Mouse (Mus musculus) frontal cortex, postnatal 36 days (tissue): ENCODE results near the gene Tmc5.

ENCODE experiments used
- DNase-seq, 2 experiments: peaks; one replicate each; pipeline ENCODE4 v3.0.0; 2022; ENCODE audit warnings: low spot score in 2 of 2

Gene Tmc5

DNA sequence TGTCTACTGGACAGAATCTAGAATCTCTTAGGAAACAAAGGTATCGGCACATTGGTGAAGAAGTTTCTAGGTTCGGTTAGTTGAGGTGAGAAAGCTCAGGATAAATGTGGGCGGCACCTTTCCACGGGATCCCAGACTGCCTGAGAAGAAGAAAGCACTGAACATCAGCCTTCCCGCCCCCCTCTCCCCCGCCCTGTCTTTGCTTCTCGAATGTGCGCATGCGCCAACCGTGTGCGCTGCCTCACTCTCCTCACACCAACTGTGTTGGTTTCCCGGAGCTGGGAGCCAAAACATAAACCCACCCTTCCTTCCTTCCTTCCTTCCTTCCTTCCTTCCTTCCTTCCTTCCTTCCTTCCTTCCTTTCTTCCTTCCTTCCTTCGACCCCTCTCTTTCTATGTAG is 13.6 kb downstream of the Tmc5 start:
- no peak for DNase-seq

DNA sequence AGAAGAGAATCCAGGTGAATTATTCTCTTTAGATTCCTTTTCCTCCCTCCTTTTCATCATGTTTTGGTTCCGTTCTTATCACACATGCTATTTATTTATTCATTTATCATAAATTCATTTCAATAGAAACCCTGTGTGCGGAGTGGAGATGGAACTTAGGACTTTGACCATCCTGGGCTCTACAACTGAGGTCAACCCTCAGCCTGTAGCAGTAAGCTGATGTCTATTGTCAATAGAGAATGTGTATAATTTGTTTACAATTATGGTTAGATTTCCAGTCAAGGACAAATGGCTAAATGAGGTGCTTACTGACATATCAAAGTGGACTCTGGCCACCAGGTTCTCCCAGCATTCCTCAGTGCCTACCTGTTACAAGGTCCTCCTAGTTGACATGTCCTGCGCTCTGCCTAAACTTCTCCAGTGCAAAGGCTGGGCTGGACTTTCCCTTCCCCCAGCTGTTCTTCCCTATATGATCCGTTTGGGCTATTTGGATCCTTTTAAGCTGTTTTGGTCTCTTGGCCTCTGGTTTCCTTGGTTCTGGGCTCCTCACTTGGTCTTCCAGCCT is 14.2 kb downstream of the Tmc5 start:
- no peak for DNase-seq

DNA sequence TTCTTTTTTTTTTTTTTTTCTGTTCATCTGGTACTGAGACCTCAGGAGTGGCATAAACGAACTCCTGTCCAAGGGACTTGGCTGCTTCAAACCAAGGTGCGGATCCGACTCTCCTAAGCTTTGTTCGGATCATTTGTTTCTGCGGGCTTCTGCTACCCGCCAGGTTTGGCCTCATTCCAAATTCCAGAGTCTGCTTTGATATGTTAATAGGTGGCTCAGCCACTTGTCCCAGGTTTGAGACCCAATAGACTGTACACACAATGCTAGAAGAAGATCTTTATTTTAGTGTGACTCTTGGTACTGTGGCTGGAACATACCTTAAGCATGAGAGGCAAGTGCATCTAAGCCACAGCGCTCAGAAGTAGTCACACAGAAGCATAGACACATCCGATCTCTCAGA is 14.8 kb downstream of the Tmc5 start:
- no peak for DNase-seq

DNA sequence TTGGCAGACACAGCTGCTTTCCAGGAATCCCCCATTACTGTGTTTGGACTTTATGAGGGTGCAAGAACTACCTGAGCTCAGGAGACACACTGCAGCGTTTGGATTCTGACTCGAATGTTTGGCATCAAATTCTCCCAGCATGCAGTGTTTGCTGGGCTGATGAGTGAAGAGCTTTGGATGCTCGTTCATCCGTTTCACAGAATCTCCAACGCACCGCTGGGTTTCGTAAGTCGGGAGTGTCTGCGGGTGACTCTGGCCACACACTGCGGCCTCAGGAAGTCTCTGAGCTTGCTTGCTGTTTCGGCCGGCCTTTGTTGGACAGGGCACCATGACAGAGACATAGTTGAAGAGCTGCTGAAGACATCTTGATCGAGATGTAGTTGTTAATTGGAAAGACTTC is 17.0 kb downstream of the Tmc5 start:
- DNase-seq: no peak

DNA sequence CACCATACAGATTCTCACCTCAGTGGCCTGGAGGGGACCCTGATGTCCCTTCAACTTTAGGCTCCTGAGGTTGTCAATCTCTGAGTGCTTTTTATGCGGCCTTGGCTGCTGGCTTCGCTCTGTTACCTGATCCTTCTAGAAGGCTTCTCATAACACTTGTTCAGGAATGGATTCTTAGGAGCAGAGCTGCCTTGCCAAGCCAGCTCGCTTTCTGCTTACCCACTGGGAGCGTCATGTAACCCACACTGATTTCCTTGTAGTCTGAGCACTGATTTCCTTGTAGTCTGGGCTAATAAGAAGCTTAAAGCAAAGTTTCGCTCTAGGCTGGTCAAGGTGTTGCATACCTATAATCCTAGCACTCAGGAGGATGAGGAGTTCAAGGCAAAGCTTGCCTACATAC is 21.0 kb downstream of the Tmc5 start:
- no peak for DNase-seq

DNA sequence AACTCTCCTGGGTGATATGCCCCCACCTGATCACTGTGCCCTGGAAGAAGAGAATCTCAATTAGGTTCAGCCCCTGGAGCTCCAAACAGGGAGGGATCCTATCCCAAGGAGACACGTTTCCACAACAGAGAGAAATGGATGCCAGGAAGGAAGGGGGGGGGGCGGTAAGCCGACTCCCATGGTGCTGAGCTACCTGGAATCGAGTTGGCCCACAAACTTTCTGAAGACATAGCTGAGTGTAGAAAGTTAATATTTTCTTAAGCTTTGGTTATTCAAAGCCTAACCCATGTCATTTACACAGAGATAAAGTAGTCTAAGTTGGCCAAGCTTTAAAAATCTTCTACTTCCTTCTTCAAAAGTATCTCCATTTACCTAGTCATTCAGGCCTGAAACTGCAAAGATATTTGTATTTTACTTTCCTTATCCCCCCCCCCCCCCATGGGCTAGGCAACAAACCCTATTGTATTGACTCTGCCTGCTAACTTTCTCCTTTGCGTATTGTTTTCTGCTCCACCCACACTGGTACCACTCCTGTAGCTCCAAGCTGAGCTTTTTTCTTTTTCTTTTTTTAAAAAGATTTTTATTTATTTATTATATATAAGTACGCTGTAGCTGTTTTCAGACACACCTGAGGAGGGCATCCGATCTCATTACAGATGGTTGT is 23.3 kb downstream of the Tmc5 start:
- no peak for DNase-seq

DNA sequence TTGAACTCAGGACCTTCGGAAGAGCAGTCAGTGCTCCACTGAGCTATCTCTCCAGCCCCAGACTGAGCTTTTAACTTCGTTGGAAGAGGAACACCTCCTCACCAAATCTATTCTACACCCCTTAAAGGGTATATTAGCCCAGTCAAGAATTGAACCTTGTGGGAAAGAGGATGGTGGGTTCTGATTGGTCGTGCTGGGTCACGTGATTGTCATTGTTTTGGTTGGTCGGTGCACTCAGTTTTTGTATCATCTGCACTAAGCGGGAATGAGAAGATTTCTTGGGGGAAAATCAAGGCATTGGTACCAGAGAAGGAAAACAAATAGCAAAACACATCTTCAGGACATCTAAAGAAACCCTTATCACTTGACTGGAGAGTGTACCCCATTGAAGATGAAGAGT is 24.0 kb downstream of the Tmc5 start:
- no peak for DNase-seq

DNA sequence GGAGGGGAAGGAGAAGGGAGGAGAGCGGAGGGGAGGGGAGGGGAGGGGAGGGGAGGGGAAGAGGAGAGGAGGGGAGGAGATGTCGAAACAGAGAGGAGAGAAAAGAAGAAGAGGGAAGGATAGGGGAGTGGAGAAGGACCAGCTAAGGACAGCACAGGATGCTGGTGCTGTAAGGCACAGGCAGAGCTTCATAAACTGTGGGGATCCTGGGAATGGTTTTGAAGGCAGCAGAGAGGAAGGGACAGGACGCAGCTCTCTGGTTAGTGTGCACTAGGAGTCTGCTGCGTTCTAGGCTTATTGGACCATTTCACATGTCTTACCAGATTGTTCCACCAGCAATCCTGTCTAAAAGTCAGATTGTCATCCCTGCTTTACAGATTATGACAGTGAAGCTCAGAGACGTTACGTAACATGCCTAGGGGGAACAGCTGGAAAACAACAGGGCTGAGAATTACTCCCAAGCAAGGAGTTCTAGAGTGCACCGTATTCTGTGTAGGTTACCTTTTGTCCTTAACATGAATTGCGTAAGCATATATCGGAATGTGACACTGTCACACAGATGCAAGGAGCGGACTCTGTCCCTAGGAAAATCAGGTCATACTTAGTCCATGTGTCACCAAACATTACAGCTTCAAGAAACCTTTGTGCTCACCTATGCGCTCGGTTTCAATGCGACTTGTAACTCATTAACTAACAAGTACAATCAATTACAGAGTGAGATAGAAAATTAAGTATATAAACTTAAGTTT is 30.6 kb downstream of the Tmc5 start:
- no peak for DNase-seq

DNA sequence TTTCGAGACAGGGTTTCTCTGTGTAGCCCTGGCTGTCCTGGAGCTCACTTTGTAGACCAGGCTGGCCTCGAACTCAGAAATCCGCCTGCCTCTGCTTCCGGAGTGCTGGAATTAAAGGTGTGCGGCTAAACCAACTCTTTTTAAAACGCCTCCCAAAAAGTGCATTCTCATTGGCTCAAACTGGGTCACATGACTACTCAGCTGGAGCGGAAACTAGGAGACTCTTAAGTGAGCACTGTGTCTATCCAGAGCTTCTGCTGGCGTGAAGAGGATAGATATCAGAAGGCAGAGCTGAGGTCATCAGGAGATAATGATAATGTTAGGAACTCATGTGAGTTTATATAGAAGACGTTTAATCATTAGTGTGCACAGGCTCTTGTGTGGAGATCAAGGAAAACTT is 36.0 kb downstream of the Tmc5 start:
- no peak for DNase-seq

DNA sequence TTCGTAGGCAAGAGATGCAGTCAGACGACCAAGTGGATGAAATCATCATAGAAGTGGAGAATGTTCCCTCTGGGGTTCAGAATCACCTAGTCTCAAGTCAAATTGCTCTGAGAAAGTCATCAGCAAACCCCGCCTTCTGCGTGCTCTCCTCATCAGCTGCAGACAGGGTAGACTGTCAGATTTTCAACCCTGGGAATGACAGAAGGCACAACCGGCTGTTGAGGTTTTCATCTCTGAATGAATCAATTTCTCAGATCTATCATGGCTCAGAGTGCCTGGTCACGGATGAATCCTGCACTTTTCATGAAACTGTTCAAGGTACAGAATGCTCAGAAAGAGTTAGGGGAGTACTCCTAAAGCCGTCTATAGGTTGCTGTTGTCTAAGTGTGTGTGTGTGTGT is 36.9 kb downstream of the Tmc5 start:
- no peak for DNase-seq

DNA sequence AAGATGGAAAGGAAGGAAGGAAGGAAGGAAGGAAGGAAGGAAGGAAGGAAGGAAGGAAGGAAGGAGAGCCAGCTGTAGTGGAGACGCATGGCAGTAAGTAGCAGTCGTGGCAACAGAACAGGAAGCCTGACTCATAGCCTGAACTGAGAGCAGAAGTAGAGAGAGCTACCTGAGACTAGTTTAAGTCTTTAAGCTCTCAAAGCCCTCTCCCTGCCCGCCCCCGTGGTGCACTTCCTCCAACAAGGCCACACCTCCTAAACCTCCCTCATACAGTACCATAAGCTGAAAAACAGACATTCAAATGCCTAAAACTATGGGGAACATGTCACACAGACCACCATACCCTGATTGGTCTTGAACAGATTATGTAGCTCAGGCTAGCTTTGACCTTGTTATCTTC is 40.4 kb downstream of the Tmc5 start:
- DNase-seq: no peak

DNA sequence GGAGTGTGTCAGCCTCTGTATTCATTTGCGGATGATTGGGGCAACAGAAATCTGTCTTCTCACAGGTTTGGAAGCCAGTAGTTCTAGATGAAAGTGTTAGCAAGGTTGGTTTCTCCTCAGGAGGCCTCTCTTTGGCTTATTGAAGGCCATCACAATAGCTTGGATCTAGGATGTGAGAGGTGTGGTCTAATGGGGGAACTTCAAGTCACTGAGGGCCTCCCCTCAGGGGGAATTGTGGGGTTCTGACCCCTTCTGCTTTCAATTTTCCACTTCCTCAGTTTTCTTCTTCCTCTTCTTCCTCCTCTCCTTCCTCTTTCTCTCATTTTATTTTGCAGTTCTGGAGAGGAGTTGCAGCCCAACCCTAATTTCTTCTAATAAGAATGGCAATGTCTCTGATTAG is 49.1 kb downstream of the Tmc5 start:
- DNase-seq: no peak

DNA sequence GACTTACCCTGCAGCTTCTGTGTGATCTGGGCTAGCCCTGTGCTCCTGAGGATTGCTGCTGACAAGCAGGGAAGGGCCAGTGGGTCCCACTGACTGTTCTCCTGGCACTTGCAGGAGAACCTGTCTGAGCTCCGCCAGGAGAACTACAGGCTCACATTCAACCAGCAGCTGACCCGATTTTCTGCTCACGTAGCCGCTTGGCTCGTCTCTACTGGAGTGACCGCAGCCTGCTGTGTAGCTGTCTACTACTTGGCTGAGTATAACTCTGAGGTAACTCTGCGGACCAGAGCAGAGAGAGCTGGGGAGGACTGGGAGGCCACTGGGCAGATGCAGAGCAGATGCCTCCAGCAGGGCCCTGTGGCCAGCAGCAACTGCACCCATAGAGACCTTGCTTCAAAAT is 52.2 kb downstream of the Tmc5 start:
- DNase-seq: peak in 1 of 2 experiments; percentile 29

DNA sequence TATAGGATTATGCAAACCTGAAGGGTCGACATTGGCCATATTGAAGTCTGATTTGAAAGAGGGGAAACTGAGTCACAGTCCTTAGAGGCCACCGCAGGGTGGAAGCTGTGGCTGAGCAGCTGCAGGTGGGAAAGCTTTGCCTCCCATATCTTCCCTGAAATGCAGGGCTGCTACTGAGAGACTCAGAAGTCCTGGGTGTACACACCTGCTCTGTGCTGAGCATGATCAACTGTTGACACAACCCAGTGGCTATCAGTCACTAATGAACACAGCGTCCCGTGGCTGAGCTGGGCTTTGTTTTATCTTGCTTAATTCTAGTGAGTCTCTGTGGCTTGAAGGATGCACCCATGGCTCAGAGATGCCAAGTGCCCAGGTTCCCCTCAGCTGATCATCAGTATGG is 53.0 kb downstream of the Tmc5 start:
- no peak for DNase-seq

DNA sequence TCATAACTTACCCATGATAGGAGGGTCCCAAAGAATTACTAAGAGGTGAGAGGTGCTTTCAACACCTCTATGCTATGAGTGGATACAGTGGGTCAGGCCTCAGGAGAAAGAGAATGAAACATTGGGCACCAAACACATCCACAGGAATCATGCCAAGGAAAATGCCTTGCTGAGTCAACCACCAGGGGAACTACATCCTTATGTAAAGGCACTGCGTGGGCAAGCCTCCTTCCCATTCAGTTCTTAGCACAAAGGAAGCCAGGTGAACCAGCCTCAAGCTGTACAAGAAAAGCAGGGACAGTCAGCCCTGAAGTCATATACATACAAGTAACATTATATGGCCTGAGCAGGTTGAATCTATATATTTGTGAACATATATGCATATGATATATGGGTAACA is 53.8 kb downstream of the Tmc5 start:
- DNase-seq: peak in 1 of 2 experiments; percentile 20

DNA sequence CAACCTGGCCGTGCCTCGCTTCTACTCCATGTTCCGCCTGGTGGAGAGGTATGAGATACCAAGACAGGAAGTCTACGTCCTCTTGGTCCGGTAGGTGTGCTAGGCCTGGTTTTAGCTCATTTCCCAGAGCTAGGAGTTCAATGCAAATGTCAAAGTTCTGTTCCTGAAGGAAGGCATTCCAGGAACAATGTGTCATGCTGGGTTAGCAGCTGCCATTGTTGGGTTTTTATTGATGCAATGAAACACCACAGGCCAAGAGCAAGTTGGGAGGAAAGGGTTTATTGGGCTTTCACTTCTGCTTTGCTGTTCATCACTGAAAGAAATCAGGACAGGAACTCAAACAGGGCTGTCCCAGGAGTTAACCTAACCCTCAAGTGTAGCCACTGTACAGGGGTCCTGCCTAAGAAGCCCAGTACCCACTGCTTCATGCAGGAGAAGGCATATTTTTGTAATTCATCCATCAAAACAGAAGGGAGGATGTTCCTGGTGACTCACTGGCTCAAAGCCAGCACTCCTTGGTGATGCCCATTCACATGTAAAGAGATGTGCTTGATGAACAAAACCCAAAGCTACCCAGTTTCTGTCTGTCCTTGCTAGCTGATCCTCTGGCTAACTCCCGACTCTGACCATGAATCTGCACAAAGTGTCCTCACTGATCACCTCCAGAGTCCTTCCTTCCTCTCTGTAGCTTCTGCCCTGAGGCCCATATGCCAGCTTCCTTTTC is 55.6 kb downstream of the Tmc5 start:
- DNase-seq: peak in 1 of 2 experiments; percentile 8

DNA sequence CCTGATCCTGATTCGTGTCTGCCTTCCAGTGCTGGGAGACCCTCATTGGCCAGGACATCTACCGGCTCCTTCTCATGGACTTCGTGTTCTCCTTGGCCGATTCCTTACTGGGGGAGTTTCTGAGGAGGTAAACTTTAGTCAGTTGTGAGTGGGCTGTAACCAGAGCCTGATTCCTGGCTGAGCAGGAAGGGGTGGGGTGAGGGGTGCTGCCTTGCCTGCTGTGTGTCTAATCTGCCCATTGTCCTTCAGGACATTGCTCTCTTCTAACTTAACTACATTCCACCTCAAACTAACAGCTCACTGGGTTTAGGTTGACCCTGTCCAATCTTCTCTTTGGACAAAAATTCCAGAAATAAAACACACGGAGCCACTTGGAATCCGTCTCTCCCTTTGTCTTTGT is 59.6 kb downstream of the Tmc5 start:
- DNase-seq: no peak

DNA sequence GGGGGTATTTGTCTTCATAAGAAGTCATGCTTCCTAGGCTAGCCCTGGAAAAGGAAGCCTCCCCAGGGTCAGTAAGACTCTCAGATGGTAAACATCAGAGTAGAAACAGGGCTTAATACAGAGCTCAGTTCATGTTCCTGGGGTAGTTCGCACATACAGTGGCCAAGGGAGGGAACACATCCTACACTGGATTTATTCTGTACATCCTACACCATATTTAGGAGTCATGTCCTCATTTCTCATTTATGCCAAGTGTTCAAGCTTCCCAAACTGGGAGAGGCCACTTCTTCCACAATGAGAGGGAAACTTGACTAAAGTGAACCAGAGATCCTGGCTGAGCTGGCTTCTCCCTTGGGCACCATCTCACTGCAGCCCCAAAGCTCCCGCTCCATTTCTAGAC is 70.7 kb downstream of the Tmc5 start:
- no peak for DNase-seq

DNA sequence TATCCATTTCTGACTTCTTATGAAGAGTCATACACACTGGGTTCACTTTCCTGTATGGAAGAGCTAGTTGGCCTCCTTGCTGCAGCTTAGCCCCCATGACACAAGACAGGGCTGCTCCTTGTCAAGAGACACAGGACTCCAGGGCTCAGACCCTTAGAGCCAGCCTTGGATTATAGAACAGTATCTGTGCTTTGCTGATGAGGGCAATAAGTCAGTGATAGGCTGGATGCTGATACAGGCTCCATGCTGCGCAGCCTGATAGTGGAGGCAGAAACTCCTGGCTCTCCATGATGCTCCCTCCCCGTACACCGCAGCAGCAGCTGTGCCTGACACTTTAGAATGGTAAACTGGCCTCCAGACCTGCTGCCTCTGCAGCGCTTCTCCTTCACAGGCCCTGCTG is 73.0 kb downstream of the Tmc5 start:
- DNase-seq: no peak

DNA sequence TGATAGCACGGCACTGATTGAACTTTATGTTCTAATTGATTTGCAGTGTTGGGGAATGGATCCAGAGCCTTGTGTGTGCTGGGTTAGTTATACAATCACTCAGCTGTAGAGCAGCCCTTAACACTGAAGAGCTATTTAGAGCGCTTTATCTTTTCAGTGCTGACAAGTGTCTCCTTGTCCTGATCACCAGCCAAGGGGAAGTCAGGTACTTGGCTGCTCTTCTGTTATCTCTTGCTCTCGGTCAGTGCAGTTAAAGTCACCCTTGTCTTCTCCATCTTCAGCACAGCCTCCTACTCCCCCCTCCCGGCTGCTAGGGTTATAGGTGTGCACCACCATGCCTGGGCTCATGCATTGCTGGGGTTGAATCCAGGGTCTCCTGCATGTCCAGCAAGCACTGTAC is 79.7 kb downstream of the Tmc5 start:
- DNase-seq: no peak

DNA sequence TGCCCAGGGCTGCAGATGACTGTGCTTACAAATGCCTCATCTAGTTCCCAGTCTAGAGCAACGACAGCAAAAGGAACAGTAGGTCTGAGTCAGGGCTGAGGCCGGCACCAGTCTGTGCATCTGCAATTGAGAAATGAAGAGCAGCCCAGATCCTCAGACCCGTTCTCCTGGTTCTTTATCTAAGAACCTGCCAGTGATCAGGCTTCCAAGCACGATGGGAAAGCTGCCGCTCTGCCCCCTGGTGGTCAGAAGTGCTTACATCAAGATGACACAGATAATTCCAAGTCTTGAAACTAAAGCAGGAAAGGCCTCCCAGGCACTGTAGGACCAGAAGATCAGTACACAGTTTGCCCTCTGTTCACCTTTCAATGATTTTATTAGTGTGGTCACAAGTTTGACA is 91.1 kb downstream of the Tmc5 start:
- DNase-seq: peak; percentile 86 to 92

DNA sequence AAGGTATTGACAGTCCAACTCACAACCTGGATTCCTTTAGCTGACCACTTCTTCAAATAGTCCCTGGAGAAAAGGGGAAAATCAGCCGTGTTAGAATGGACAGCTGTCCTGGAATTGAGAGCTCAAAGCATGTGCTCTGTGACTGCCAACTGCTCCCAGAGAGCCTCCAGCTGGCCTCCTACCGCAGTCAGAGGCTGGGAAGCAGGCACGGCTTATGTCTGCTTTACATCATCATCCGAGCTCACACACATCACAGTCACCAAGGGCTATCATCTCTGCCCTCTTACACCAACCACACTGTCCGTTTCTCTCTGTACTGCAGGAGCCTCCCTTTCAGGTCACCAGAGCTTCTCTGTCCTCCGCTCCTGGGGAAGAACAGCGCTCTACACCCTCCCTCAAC is 92.0 kb downstream of the Tmc5 start:
- no peak for DNase-seq

DNA sequence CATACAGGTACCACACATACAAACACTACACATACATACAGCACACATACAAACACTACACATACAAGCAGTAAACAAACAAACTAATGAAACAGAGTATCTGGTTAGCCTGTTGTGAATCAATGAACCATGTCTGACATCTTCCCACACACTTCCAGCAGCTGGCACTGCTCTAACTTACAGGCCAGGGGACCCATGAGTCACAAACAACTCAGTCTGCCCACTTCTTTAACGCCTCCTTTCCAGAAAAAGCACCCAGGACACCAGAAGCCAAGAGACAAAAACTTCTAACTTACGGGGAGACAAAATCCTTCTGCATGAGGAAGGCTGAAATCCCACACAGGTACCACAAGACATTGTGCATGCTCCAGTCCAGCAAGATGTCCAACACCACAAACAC is 94.2 kb downstream of the Tmc5 start:
- no peak for DNase-seq
